ENCODE assay signal across 9 mouse cellular contexts in genomic region chr16:20803278-20803930, GRCm38 (mm10).
DNase-seq lines count a peak whose midpoint lies in the region; ATAC-seq and TF ChIP-seq lines count a peak whose summit lies in the region.
"Had no signal": no experiment of that assay in that cellular context is flagged by ENCODE, and none has a peak within 500 bp of the region (broad histone marks: within the 10 kb centered on the region; RNA-seq: fewer than 3 reads in every experiment).

No protein-coding gene starts in this region.

- WGBS in hindbrain, embryonic 14.5 days, result 86% methylated on average over 7 of the region's 7 CpGs
- WGBS in hindbrain, embryonic 12.5 days, result 69% methylated on average over 7 of the region's 7 CpGs
- 59% methylated on average over 7 of the region's 7 CpGs for WGBS in hindbrain, postnatal 0 days

- H3K4me1 ChIP-seq in hindbrain, embryonic 14.5 days (replicated peaks; ENCODE audit: control insufficient read depth, insufficient read depth, low read length), result 0 out of 2 replicates have a peak, but pooled peaks cover 7% of the 10 kb centered on the region
- peaks cover 9% of the 10 kb centered on the region for H3K4me1 ChIP-seq in hindbrain, embryonic 12.5 days
- 0 out of 2 replicates have a peak, but pooled peaks cover 4% of the 10 kb centered on the region for H3K4me1 ChIP-seq in hindbrain, postnatal 0 days (ENCODE audit: insufficient read depth, low read length)

- no peak overlapping the region for H3K4me2 ChIP-seq in hindbrain, embryonic 14.5 days (replicated peaks)
- no peak overlapping the region for H3K4me2 ChIP-seq in hindbrain, embryonic 12.5 days (replicated peaks)
- no peak overlapping the region for H3K4me2 ChIP-seq in hindbrain, postnatal 0 days (ENCODE audit: low read depth, low read length)

- peak; percentile 26; the same call in 1 of the 2 replicates for ATAC-seq in hindbrain, embryonic 14.5 days (ENCODE audit: low FRiP score)
- ATAC-seq in hindbrain, embryonic 12.5 days (ENCODE audit: low FRiP score), result no peak
- ATAC-seq in hindbrain, postnatal 0 days, result peak; percentile 30; the same call in 1 of the 2 replicates
- peak; percentile 67 for ATAC-seq in megakaryocyte, adult 5-6 weeks (ENCODE audit: poor library complexity, severe bottlenecking)

- H3K36me3 ChIP-seq in hindbrain, embryonic 14.5 days (replicated peaks; ENCODE audit: control insufficient read depth, insufficient read depth), result no peaks in the 10 kb centered on the region
- no peaks in the 10 kb centered on the region for H3K36me3 ChIP-seq in hindbrain, embryonic 12.5 days
- H3K36me3 ChIP-seq in hindbrain, postnatal 0 days (ENCODE audit: insufficient read depth, low read length), result no peaks in the 10 kb centered on the region

- H3K4me3 ChIP-seq in hindbrain, embryonic 14.5 days (replicated peaks; ENCODE audit: low read length), result no peak overlapping the region
- no peak overlapping the region for H3K4me3 ChIP-seq in hindbrain, embryonic 12.5 days
- no peak overlapping the region for H3K4me3 ChIP-seq in hindbrain, postnatal 0 days (ENCODE audit: low read length)

- H3K27ac ChIP-seq in hindbrain, embryonic 14.5 days, result no peak overlapping the region
- no peak overlapping the region for H3K27ac ChIP-seq in hindbrain, embryonic 12.5 days
- H3K27ac ChIP-seq in hindbrain, postnatal 0 days, result no peak overlapping the region

- DNase-seq in hindbrain, embryonic 14.5 days (ENCODE audit: low spot score), result no peak
- DNase-seq in adipocyte (ENCODE audit: low spot score), result peak; percentile 36
- DNase-seq in hindbrain, postnatal 0 days (ENCODE audit: low spot score), result peak; percentile 14
- DNase-seq in retina, embryonic 14.5 days (ENCODE audit: low spot score), result no peak
- no peak for DNase-seq in layer of hippocampus, adult 9-11 months
- no peak for DNase-seq in right cerebral cortex, postnatal 25 days
- DNase-seq: cerebellum, adult 11 months had no signal

- no peak overlapping the region for H3K9ac ChIP-seq in hindbrain, embryonic 14.5 days
- H3K9ac ChIP-seq in hindbrain, embryonic 12.5 days, result no peak overlapping the region
- no peak overlapping the region for H3K9ac ChIP-seq in hindbrain, postnatal 0 days (replicated peaks; ENCODE audit: low read length)

- H3K9me3 ChIP-seq in hindbrain, embryonic 14.5 days (ENCODE audit: control insufficient read depth, low read length), result no peaks in the 10 kb centered on the region
- no peaks in the 10 kb centered on the region for H3K9me3 ChIP-seq in hindbrain, embryonic 12.5 days (replicated peaks)
- no peaks in the 10 kb centered on the region for H3K9me3 ChIP-seq in hindbrain, postnatal 0 days (ENCODE audit: low read length)

- TF ChIP-seq CTCF in hindbrain, postnatal 0 days (IDR thresholded peaks at IDR 0.05; ENCODE audit: low read depth), result no peak

- H3K27me3 ChIP-seq in hindbrain, embryonic 14.5 days (ENCODE audit: control insufficient read depth, insufficient read depth, low read length), result no peaks in the 10 kb centered on the region
- H3K27me3 ChIP-seq in hindbrain, embryonic 12.5 days, result no peaks in the 10 kb centered on the region
- H3K27me3 ChIP-seq in hindbrain, postnatal 0 days (ENCODE audit: insufficient read depth, low read length), result no peaks in the 10 kb centered on the region

Comparison
In these comparisons a context has a peak if more than half of its experiments do, and no peak if none do; other contexts are left out.
1. DNase-seq: peak in adipocyte (single experiment) and hindbrain, postnatal 0 days (single experiment); none in hindbrain, embryonic 14.5 days (single experiment), retina, embryonic 14.5 days (single experiment), layer of hippocampus, adult 9-11 months (single experiment) and right cerebral cortex, postnatal 25 days (single experiment).